In genomic region chr4:101419151-101419910, GRCm38 (mm10) we compare ENCODE assay signal across 8 mouse cellular contexts. TPM values are rescaled to one million over a fixed set of nuclear protein-coding genes. Genes with fewer than 3 reads are reported as not detected.
A peak's percentile ranks its signal among the peaks of the same experiment; 100 is the strongest.
DNase-seq lines count a peak whose midpoint lies in the region; ATAC-seq and TF ChIP-seq lines count a peak whose summit lies in the region.

Gene Ak4 (plus strand): TSS chr4:101419277.

- DNase-seq in MN1 (ENCODE audit: low spot score), result peak; percentile 61
- DNase-seq in cerebellum, adult 11 months, result peak; percentile 71
- peak; percentile 61 to 66 for DNase-seq in heart, postnatal 36 days
- peak; percentile 57 to 61 for DNase-seq in layer of hippocampus, adult 2 months (ENCODE audit: low spot score in 2 of 2)
- DNase-seq in ovary, postnatal 14 days (ENCODE audit: low spot score), result peak; percentile 9
- DNase-seq in urinary bladder, postnatal 36 days (ENCODE audit: low spot score in 2 of 2), result peak; percentile 8 to 17

- intact Hi-C loops in heart, postnatal 36 days (cut with DNase I), result loop anchor here (5.0 kb wide), 1 partner anchor 38 kb away; no protein-coding TSS in a partner anchor

- ATAC-seq in forebrain, embryonic 16.5 days, result peak; percentile 70
- peak; percentile 88 for ATAC-seq in lung, embryonic 15.5 days (ENCODE audit: borderline replicate concordance, extremely low read depth, low FRiP score, low TSS enrichment)

- TF ChIP-seq CTCF in layer of hippocampus, adult 2 months (conservative IDR thresholded peaks at IDR 0.05), result no peak; the same call in 1 of the 2 replicates

- peaks cover 9% of the 10 kb centered on the region for H3K4me1 ChIP-seq in forebrain, embryonic 16.5 days (replicated peaks; ENCODE audit: control insufficient read depth, insufficient read depth, low read length)
- H3K4me1 ChIP-seq in lung, embryonic 15.5 days, result peaks cover 9% of the 10 kb centered on the region

- no peaks in the 10 kb centered on the region for H3K36me3 ChIP-seq in forebrain, embryonic 16.5 days (ENCODE audit: control insufficient read depth, insufficient read depth)
- no peaks in the 10 kb centered on the region for H3K36me3 ChIP-seq in lung, embryonic 15.5 days

- H3K27ac ChIP-seq in forebrain, embryonic 16.5 days (ENCODE audit: low read length), result no peak within 1 kb of the TSS
- peak within 1 kb of the TSS; percentile 92 for H3K27ac ChIP-seq in layer of hippocampus, adult 2 months
- peak within 1 kb of the TSS; percentile 59 for H3K27ac ChIP-seq in lung, embryonic 15.5 days

- peak within 1 kb of the TSS; percentile 70 for H3K4me3 ChIP-seq in forebrain, embryonic 16.5 days (replicated peaks; ENCODE audit: low read length)
- peak within 1 kb of the TSS; percentile 84 for H3K4me3 ChIP-seq in layer of hippocampus, adult 2 months
- peak within 1 kb of the TSS; percentile 77 for H3K4me3 ChIP-seq in lung, embryonic 15.5 days

- H3K4me2 ChIP-seq in forebrain, embryonic 16.5 days (ENCODE audit: low read length), result peak within 1 kb of the TSS; percentile 97
- peak within 1 kb of the TSS; percentile 94 for H3K4me2 ChIP-seq in lung, embryonic 15.5 days

- H3K9ac ChIP-seq in forebrain, embryonic 16.5 days (replicated peaks; ENCODE audit: low read depth, low read length), result peak within 1 kb of the TSS; percentile 69
- H3K9ac ChIP-seq in lung, embryonic 15.5 days, result peak within 1 kb of the TSS; percentile 73

- no peaks in the 10 kb centered on the region for H3K27me3 ChIP-seq in forebrain, embryonic 16.5 days (replicated peaks; ENCODE audit: control insufficient read depth, insufficient read depth, low read length)
- peaks cover 7% of the 10 kb centered on the region; the same call in 1 of the 2 replicates for H3K27me3 ChIP-seq in lung, embryonic 15.5 days

- no peaks in the 10 kb centered on the region for H3K9me3 ChIP-seq in forebrain, embryonic 16.5 days (ENCODE audit: control insufficient read depth, low read length)
- no peaks in the 10 kb centered on the region for H3K9me3 ChIP-seq in lung, embryonic 15.5 days

- under 1% methylated on average over 43 of the region's 74 CpGs for WGBS in forebrain, embryonic 16.5 days
- WGBS in lung, embryonic 15.5 days, result under 1% methylated on average over 74 of the region's 74 CpGs

RNA-seq across cellular contexts. Expression of gene Ak4, which starts in this region (rescaled TPM):
- 8.8 and 9.5 TPM in 2 replicates for polyA plus RNA-seq in forebrain, embryonic 16.5 days (2015; fragmentation: Nextera tagmentation; extraction: Ambion mirVana)
- total RNA-seq in heart, postnatal 36 days (2021), result 10 to 100 TPM; 23.6 to 30.0 TPM
- 10 to 100 TPM; 63.0 to 63.2 TPM for total RNA-seq in layer of hippocampus, adult 2 months (2021)
- polyA plus RNA-seq in lung, embryonic 15.5 days (2015; fragmentation: Nextera tagmentation; extraction: Ambion mirVana), result 20.6 and 21.5 TPM in 2 replicates

Comparison
In these comparisons a context has a peak if more than half of its experiments do, and no peak if none do; other contexts are left out.
1. DNase-seq: peak in every context shown above with its lines; median percentile 71 in cerebellum, adult 11 months; 64 in heart, postnatal 36 days; 61 in MN1; 59 in layer of hippocampus, adult 2 months; 12 in urinary bladder, postnatal 36 days; 9 in ovary, postnatal 14 days.